Mouse (Mus musculus) kidney, adult 2 months (tissue): ENCODE measurements around the gene Mdh1.

Experiments used
- CTCF ChIP-seq: fragments of 200-500 bp; conservative IDR thresholded peaks from 2 replicates; pipeline ENCODE4 v1.5.1; 2011; ENCODE audit warnings: low read depth, mild to moderate bottlenecking, control low read depth, low read length, moderate library complexity, mixed read lengths; ENCODE audit not compliant: insufficient read depth, insufficient read length
- POLR2A ChIP-seq: fragments of 200-500 bp; IDR thresholded peaks from one replicate; pipeline ENCODE4 v1.6.1; 2011; ENCODE audit warnings: low read depth, low read length, control low read depth

DNA sequence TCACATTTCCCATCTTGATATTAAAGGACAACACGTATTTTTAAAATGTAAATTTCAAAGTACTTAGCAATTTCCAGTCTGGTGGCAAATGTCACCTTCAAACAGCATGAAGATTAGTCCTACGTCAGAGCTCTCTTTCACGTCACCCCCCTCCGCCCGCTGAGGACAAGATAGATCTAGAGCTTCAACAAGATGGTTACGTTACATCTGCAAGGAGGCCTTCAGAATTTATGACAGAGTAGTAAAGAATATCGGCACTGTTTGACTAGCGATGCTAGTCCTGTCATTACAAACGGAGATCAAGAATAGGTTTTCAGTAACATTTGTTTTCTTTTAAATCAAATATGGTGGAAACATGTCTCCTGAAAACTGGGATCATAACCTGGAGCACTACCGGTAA lies 1.2 kb downstream of the Mdh1 start:
- no peak for TF ChIP-seq POLR2A
- no peak for TF ChIP-seq CTCF
